Mouse (Mus musculus) kidney, embryonic 15.5 days (tissue): ENCODE measurements at regions not wholly inside any gene's neighbourhood (a gene's known extent, or its start where the extent isn't known, plus 50 kb on each side); places are given as distances from the start of the nearest gene placed in this dataset.
A peak's percentile ranks its signal among the peaks of the same experiment; 100 is the strongest.

Source experiments
- ATAC-seq: fragments of 200-750 bp; cut with Nextera tagmentation; replicated peaks from 2 replicates; pipeline ENCODE4 v1.8.0; 2017; ENCODE audit warnings: moderate TSS enrichment; ENCODE audit not compliant: low FRiP score
- H3K27ac ChIP-seq: fragments of 300-500 bp; sonication (generic); 2 replicates; pipeline ENCODE4 v1.5.1; 2015; ENCODE audit warnings: mild to moderate bottlenecking, inconsistent platforms
- H3K27me3 ChIP-seq: fragments of 300-500 bp; sonication (generic); 2 replicates; pipeline ENCODE4 v1.6.1; 2015; ENCODE audit warnings: inconsistent platforms
- H3K36me3 ChIP-seq: fragments of 300-500 bp; sonication (generic); 2 replicates; pipeline ENCODE4 v1.6.1; 2015; ENCODE audit warnings: inconsistent platforms
- H3K4me1 ChIP-seq: fragments of 300-500 bp; sonication (generic); 2 replicates; pipeline ENCODE4 v1.6.1; 2015; ENCODE audit warnings: inconsistent platforms
- H3K4me2 ChIP-seq: fragments of 300-500 bp; sonication (generic); 2 replicates; pipeline ENCODE4 v1.6.1; 2015; ENCODE audit warnings: moderate library complexity, mild to moderate bottlenecking, inconsistent platforms
- H3K4me3 ChIP-seq: fragments of 300-500 bp; sonication (generic); replicated peaks from 2 replicates; pipeline ENCODE4 v1.5.1; 2015; ENCODE audit warnings: mild to moderate bottlenecking, inconsistent platforms
- H3K9ac ChIP-seq: fragments of 300-500 bp; sonication (generic); 2 replicates; pipeline ENCODE4 v1.6.1; 2015; ENCODE audit warnings: mild to moderate bottlenecking, inconsistent platforms
- H3K9me3 ChIP-seq: fragments of 300-500 bp; sonication (generic); replicated peaks from 2 replicates; pipeline ENCODE4 v1.6.1; 2016; ENCODE audit warnings: inconsistent platforms
- WGBS: fragments of 180-500 bp; shearing (Covaris S2); methylation state at CpG from one replicate; pipeline ENCODE4 v1.1.7; 2015; ENCODE audit warnings: mixed read lengths; 5-methylcytosine and 5-hydroxymethylcytosine counted together

- no peaks in the 10 kb centered on the region for H3K36me3 ChIP-seq
- 42% methylated on average over 8 of the region's 8 CpGs for WGBS
- ATAC-seq = no peak
- H3K4me3 ChIP-seq = no peak overlapping the region
- H3K27ac ChIP-seq = peak overlapping the region; percentile 11; the same call in 1 of the 2 replicates
- H3K9ac ChIP-seq = no peak overlapping the region
- no peaks in the 10 kb centered on the region for H3K9me3 ChIP-seq
- H3K27me3 ChIP-seq = 0 out of 2 replicates have a peak, but pooled peaks cover 2% of the 10 kb centered on the region
- H3K4me1 ChIP-seq = peaks cover 37% of the 10 kb centered on the region
- H3K4me2 ChIP-seq = no peak overlapping the region
Measured at GRCm38 (mm10) chr9:47280598-47280997, 249.4 kb upstream of the Cadm1 start.

- H3K36me3 ChIP-seq = no peaks in the 10 kb centered on the region
- no peak for ATAC-seq
- H3K9ac ChIP-seq = no peak overlapping the region
- no peaks in the 10 kb centered on the region for H3K27me3 ChIP-seq
- no peak overlapping the region for H3K4me3 ChIP-seq
- no peak overlapping the region for H3K27ac ChIP-seq
- H3K9me3 ChIP-seq = no peaks in the 10 kb centered on the region
- no peak overlapping the region for H3K4me2 ChIP-seq
- WGBS = 69% methylated on average over 4 of the region's 4 CpGs
- H3K4me1 ChIP-seq = peaks cover 34% of the 10 kb centered on the region
Measured at GRCm38 (mm10) chr9:47283746-47284455, 246.1 kb upstream of the Cadm1 start.

GRCm38 (mm10) chr9:47286930-47287722 lies 242.8 kb upstream of the Cadm1 start:
- peak; percentile 33; the same call in 1 of the 2 replicates for ATAC-seq
- no peak overlapping the region for H3K4me3 ChIP-seq
- H3K9me3 ChIP-seq = no peaks in the 10 kb centered on the region
- H3K27me3 ChIP-seq = no peaks in the 10 kb centered on the region
- no peak overlapping the region for H3K9ac ChIP-seq
- H3K4me2 ChIP-seq = no peak overlapping the region
- H3K36me3 ChIP-seq = no peaks in the 10 kb centered on the region
- WGBS = 71% methylated on average over 9 of the region's 9 CpGs
- peaks cover 11% of the 10 kb centered on the region; the same call in 1 of the 2 replicates for H3K4me1 ChIP-seq
- peak overlapping the region; percentile 83 for H3K27ac ChIP-seq

- H3K9me3 ChIP-seq = no peaks in the 10 kb centered on the region
- no peaks in the 10 kb centered on the region for H3K36me3 ChIP-seq
- H3K4me1 ChIP-seq = peaks cover 11% of the 10 kb centered on the region; the same call in 1 of the 2 replicates
- no peak overlapping the region for H3K4me2 ChIP-seq
- 43% methylated on average over 7 of the region's 7 CpGs for WGBS
- no peak overlapping the region for H3K4me3 ChIP-seq
- no peak for ATAC-seq
- H3K9ac ChIP-seq = no peak overlapping the region
- no peak overlapping the region for H3K27ac ChIP-seq
- H3K27me3 ChIP-seq = no peaks in the 10 kb centered on the region
Measured at GRCm38 (mm10) chr9:47288587-47289199, 241.3 kb upstream of the Cadm1 start.

GRCm38 (mm10) chr9:47300633-47301032 lies 229.3 kb upstream of the Cadm1 start:
- H3K4me1 ChIP-seq = 0 out of 2 replicates have a peak, but pooled peaks cover 3% of the 10 kb centered on the region
- no peak overlapping the region for H3K27ac ChIP-seq
- no peak for ATAC-seq
- H3K9ac ChIP-seq = no peak overlapping the region
- 48% methylated on average over 1 of the region's 1 CpGs for WGBS
- H3K27me3 ChIP-seq = peaks cover 15% of the 10 kb centered on the region
- no peak overlapping the region for H3K4me2 ChIP-seq
- H3K36me3 ChIP-seq = no peaks in the 10 kb centered on the region
- H3K9me3 ChIP-seq = no peaks in the 10 kb centered on the region
- no peak overlapping the region for H3K4me3 ChIP-seq

- Histone ChIP-seq H3K27me3 (0 out of 2 replicates have a peak, but pooled peaks cover 3% of the 10 kb centered on the region), H3K4me1 (no peaks in the 10 kb centered on the region), H3K36me3 (no peaks in the 10 kb centered on the region), H3K9me3 (no peaks in the 10 kb centered on the region), H3K9ac (no peak overlapping the region), H3K4me2 (no peak overlapping the region), H3K4me3 (no peak overlapping the region), H3K27ac (no peak overlapping the region)
- 82% methylated on average over 7 of the region's 7 CpGs for WGBS
- no peak for ATAC-seq
Measured at GRCm38 (mm10) chr9:47307125-47307751, 222.7 kb upstream of the Cadm1 start.

- no peak overlapping the region for H3K4me3 ChIP-seq
- H3K36me3 ChIP-seq = no peaks in the 10 kb centered on the region
- no peaks in the 10 kb centered on the region for H3K9me3 ChIP-seq
- 46% methylated on average over 17 of the region's 17 CpGs for WGBS
- no peak overlapping the region for H3K4me2 ChIP-seq
- no peak overlapping the region for H3K9ac ChIP-seq
- no peak overlapping the region for H3K27ac ChIP-seq
- no peaks in the 10 kb centered on the region for H3K27me3 ChIP-seq
- H3K4me1 ChIP-seq = no peaks in the 10 kb centered on the region
- ATAC-seq = no peak
Measured at GRCm38 (mm10) chr9:47307752-47308500, 222.0 kb upstream of the Cadm1 start.

- Histone ChIP-seq H3K9me3 (no peaks in the 10 kb centered on the region), H3K27me3 (no peaks in the 10 kb centered on the region), H3K4me1 (no peaks in the 10 kb centered on the region), H3K4me2 (no peak overlapping the region), H3K36me3 (no peaks in the 10 kb centered on the region), H3K9ac (no peak overlapping the region), H3K4me3 (no peak overlapping the region), H3K27ac (no peak overlapping the region)
- WGBS = 74% methylated on average over 4 of the region's 4 CpGs
- no peak for ATAC-seq
Measured at GRCm38 (mm10) chr9:47313433-47313832, 216.5 kb upstream of the Cadm1 start.

- H3K27me3 ChIP-seq = no peaks in the 10 kb centered on the region
- H3K4me1 ChIP-seq = no peaks in the 10 kb centered on the region
- H3K36me3 ChIP-seq = no peaks in the 10 kb centered on the region
- H3K4me3 ChIP-seq = no peak overlapping the region
- no peaks in the 10 kb centered on the region for H3K9me3 ChIP-seq
- no peak for ATAC-seq
- WGBS = 85% methylated on average over 1 of the region's 1 CpGs
- H3K27ac ChIP-seq = no peak overlapping the region
- H3K9ac ChIP-seq = no peak overlapping the region
- no peak overlapping the region for H3K4me2 ChIP-seq
Measured at GRCm38 (mm10) chr9:47314236-47314635, 215.7 kb upstream of the Cadm1 start.

- no peak overlapping the region for H3K27ac ChIP-seq
- WGBS = 88% methylated on average over 1 of the region's 1 CpGs
- ATAC-seq = no peak
Measured at GRCm38 (mm10) chr9:47320345-47320744, 209.6 kb upstream of the Cadm1 start.

GRCm38 (mm10) chr9:47321106-47321789 lies 208.7 kb upstream of the Cadm1 start:
- Histone ChIP-seq H3K27ac (no peak overlapping the region), H3K4me3 (no peak overlapping the region), H3K4me2 (no peak overlapping the region), H3K9ac (no peak overlapping the region), H3K36me3 (no peaks in the 10 kb centered on the region), H3K27me3 (no peaks in the 10 kb centered on the region), H3K9me3 (no peaks in the 10 kb centered on the region), H3K4me1 (peaks cover 3% of the 10 kb centered on the region; the same call in 1 of the 2 replicates)
- no peak for ATAC-seq
- WGBS = 77% methylated on average over 10 of the region's 10 CpGs

More at GRCm38 (mm10) chr9:47320345-47320744, 209.6 kb upstream of the Cadm1 start:
- no peak overlapping the region for H3K9ac ChIP-seq
- H3K36me3 ChIP-seq = no peaks in the 10 kb centered on the region
- no peak overlapping the region for H3K4me3 ChIP-seq
- no peaks in the 10 kb centered on the region for H3K27me3 ChIP-seq
- peaks cover 3% of the 10 kb centered on the region; the same call in 1 of the 2 replicates for H3K4me1 ChIP-seq
- H3K9me3 ChIP-seq = no peaks in the 10 kb centered on the region
- H3K4me2 ChIP-seq = no peak overlapping the region
